Mouse (Mus musculus): ENCODE measurements around the gene Polr2e.

DNA sequence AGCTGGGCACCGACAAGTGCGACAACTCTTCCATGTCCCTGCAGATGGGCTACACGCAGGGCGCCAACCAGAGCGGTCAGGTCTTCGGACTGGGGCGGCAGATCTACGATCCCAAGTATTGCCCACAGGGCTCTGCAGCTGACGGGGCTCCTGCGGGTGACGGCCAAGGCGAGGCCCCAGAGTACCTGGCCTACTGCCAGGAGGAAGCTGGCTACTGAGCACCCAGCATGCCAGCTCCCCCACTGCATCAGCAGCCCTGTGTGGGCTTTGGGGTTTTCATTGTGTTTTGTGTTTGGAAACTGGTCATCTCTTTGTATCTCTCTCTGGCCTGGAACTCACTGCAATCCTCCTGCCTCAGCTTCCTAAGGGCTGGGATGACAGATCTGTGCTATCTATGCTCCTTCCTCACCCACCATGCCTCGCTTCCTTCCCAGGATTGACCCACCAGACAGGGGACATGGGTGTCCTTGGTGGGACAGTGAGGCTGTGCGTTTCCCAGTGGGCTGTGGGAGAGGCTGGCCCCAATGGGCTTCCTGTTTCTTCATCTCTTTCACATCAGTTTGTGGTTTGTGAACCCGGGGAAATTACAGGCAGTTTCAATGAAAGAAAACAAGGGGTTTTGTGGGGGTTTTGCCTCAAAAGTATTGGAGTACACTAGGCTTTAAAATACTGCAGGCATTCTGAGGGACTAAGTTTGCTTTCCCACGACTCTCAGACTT lies 45.0 kb downstream of the Polr2e start:
- no peak for TF ChIP-seq POLR2A (IDR thresholded peaks at IDR 0.05; ENCODE audit: low read depth, low read length)
- TF ChIP-seq CTCF (IDR thresholded peaks at IDR 0.05; ENCODE audit: borderline replicate concordance, insufficient read depth, low read length): no peak
